Mouse (Mus musculus) liver, embryonic 16.5 days (tissue): ENCODE data around the gene Arxes1. TPM values are rescaled to one million over a fixed set of nuclear protein-coding genes. Genes with fewer than 3 reads are reported as not detected.
"Not testable (repeated sequence)": the region's sequence is repeated elsewhere in the genome, so short reads cannot be mapped to it uniquely, and the experiment has no call there.

Source experiments
- ATAC-seq: fragments of 200-750 bp; cut with Nextera tagmentation; 2 replicates; pipeline ENCODE4 v1.8.0; 2017; ENCODE audit warnings: low read depth, mild to moderate bottlenecking, moderate number of reproducible peaks, moderate library complexity
- H3K27ac ChIP-seq: fragments of 300-500 bp; sonication (generic); 2 replicates; pipeline ENCODE4 v1.5.1; 2014; ENCODE audit warnings: mild to moderate bottlenecking, low read length
- H3K27me3 ChIP-seq: fragments of 300-500 bp; sonication (generic); 2 replicates; pipeline ENCODE4 v1.6.1; 2014; ENCODE audit warnings: low read depth, low read length, mixed read lengths; ENCODE audit not compliant: control insufficient read depth, insufficient read depth
- H3K36me3 ChIP-seq: fragments of 300-500 bp; sonication (generic); 2 replicates; pipeline ENCODE4 v1.6.1; 2014; ENCODE audit warnings: mild to moderate bottlenecking; ENCODE audit not compliant: control insufficient read depth, insufficient read depth
- H3K4me1 ChIP-seq: fragments of 300-500 bp; sonication (generic); 2 replicates; pipeline ENCODE4 v1.6.1; 2014; ENCODE audit warnings: low read depth, low read length, mixed read lengths; ENCODE audit not compliant: control insufficient read depth
- H3K4me2 ChIP-seq: fragments of 300-500 bp; sonication (generic); 2 replicates; pipeline ENCODE4 v1.6.1; 2014; ENCODE audit warnings: low read depth, low read length, mixed read lengths
- H3K4me3 ChIP-seq: fragments of 300-500 bp; sonication (generic); 2 replicates; pipeline ENCODE4 v1.5.1; 2014; ENCODE audit warnings: low read depth, mild to moderate bottlenecking, low read length
- H3K9ac ChIP-seq: fragments of 300-500 bp; sonication (generic); 2 replicates; pipeline ENCODE4 v1.6.1; 2014; ENCODE audit warnings: low read depth, low read length
- H3K9me3 ChIP-seq: fragments of 300-500 bp; sonication (generic); replicated peaks from 2 replicates; pipeline ENCODE4 v1.6.1; 2016; ENCODE audit warnings: low read length; ENCODE audit not compliant: control insufficient read depth
- WGBS: fragments of 180-500 bp; shearing (Covaris S2); extraction: QIAGEN DNeasy Blood & Tissue Kit; methylation state at CpG from one replicate; pipeline ENCODE4 v1.1.7; 2014; ENCODE audit not compliant: insufficient replicate concordance; 5-methylcytosine and 5-hydroxymethylcytosine counted together
- polyA plus RNA-seq: library from polyadenylated mRNA; unstranded; fragments of >200 nt; fragmentation: Nextera tagmentation; extraction: Ambion mirVana; gene quantifications from 2 replicates; pipeline ENCODE4 v1.2.1, GENCODE M21; 2015

The Arxes1 gene
- 7.7 and 8.4 TPM in 2 replicates for polyA plus RNA-seq

DNA sequence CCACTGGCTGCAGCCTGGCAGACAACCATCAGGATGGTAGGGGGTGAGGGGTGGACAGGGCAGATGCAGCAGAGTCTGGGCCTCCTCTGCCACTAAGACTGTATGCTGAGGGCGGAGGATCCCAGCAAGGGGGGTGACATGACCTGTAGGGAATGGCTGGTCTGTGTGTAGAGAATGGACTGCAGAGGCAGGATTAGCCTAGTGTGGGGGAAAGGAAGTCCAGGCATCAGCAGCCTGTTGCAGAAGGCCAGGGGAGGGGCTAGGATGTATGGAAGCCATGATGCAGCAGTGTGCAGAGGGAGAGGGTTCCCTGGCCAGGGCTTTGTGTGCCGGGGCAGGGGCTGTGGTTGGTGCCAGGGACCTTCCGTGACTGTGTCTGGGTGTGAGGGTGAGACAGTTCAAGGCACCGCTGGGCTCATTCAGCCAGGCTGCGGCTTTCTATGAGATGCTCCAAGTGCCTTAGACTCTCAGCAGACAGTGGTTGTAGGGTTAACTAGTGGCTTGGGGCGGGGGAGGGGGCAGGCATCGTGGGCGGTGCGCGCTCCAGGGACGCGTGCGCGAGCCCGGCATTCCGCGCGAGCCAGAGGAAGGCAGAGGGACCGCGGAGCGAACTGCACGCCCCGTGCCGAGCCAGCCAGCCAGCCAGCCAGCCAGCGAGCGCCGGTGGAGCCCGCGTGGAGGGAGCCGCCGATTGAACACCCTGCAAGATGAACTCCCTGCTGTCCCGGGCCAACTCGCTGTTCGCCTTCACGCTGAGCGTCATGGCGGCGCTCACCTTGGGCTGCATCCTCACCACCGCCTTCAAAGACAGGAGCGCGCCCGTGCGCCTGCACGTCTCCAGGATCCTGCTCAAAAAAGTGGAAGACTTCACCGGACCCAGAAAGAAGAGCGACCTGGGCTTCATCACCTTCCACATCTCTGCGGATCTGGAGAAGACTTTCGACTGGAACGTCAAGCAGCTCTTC is at the start of gene Arxes1:
Arxes1 (plus strand) TSS at position 569 of the 965 bp plus-strand sequence.
- H3K9ac ChIP-seq, H3K36me3 ChIP-seq, H3K4me1 ChIP-seq, H3K27ac ChIP-seq, H3K9me3 ChIP-seq, H3K4me3 ChIP-seq, H3K27me3 ChIP-seq: not testable (repeated sequence)
- peak; percentile 78 for ATAC-seq
- 16% methylated on average over 14 of the region's 49 CpGs for WGBS
- peak within 1 kb of the TSS; percentile 20; the same call in 1 of the 2 replicates for H3K4me2 ChIP-seq

DNA sequence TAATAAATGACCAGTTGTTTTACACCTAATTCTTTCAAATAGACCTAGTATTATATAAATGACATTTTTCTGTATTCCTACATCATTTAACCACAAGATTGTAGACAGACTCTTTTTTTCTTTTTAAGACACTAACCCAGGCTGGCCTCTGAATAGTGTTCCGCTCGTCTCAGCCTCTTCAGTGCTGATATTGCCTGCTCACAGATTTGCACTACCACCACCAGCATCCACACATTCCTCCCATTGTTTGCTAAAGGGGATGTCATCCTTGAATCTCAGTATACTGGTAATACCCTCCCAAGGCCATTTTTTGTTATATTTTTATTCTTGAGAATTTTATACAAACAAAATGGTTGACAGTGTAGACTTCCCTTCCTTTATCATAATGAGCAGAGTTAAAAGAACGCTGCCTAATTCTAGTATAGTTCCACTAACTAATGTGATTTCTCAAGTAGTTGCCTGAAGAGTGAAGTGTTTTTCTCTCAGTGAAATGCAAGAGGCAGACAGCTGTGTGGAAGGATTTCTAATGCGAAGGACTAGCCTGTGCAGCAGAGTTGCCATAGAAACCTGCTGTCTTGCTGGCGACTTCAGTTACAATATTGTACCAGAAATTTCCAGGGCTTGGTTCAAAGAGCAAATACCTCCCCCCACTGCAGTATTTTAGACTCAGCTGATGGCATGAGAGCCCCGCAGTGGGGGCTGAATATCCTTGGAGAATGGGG is 48.5 kb upstream of the Arxes1 start:
- H3K4me2 ChIP-seq, result no peak overlapping the region
- WGBS, result 57% methylated on average over 6 of the region's 6 CpGs
- no peak for ATAC-seq
- H3K4me1 ChIP-seq, result no peaks in the 10 kb centered on the region
- no peaks in the 10 kb centered on the region for H3K27me3 ChIP-seq
- H3K27ac ChIP-seq, result no peak overlapping the region
- no peaks in the 10 kb centered on the region for H3K36me3 ChIP-seq
- H3K9ac ChIP-seq, result no peak overlapping the region
- H3K9me3 ChIP-seq, result no peaks in the 10 kb centered on the region
- H3K4me3 ChIP-seq, result no peak overlapping the region

DNA sequence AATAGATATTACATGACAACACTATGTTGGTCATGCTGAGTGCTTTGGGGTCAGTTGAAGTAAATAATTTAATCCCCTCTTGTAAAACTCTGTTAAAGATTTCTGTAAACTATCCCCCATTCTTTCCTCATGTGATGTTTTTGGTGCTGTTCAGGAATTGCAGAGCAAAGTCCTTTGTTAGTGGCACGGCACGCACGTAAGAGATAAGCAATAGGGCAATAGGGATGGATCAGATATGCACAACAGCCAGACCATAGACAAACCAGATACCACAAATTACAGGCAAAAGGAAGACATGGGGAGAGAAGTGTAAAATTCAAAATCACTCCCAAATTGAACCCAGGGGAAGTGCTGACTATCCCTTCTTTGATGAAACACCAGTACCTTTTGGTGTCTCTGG is 46.9 kb upstream of the Arxes1 start:
- Histone ChIP-seq H3K27ac (no peak overlapping the region), H3K9ac (no peak overlapping the region), H3K4me2 (no peak overlapping the region), H3K4me3 (no peak overlapping the region), H3K36me3 (no peaks in the 10 kb centered on the region), H3K9me3 (no peaks in the 10 kb centered on the region), H3K4me1 (no peaks in the 10 kb centered on the region), H3K27me3 (no peaks in the 10 kb centered on the region)
- 48% methylated on average over 3 of the region's 3 CpGs for WGBS
- no peak for ATAC-seq

DNA sequence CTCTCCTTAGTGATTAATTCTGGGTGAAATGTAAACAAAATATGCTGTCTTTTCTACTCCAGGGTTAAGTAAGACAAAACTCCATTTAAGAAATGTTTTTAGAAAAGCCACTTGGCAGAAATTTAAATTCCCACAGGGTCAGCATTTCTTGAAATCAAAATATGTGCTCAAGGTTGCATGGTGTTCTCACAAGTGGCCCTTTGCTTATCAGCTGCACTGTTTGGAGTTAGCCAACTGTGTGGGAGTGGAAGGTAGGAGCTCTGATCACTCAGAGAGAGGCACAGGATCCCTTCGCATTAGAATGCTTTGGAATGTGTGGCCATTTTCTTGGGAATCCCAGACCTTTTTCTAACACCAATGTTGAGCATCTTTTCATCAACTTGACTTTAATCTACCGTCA is 42.5 kb upstream of the Arxes1 start:
- no peaks in the 10 kb centered on the region for H3K36me3 ChIP-seq
- no peaks in the 10 kb centered on the region for H3K9me3 ChIP-seq
- no peaks in the 10 kb centered on the region for H3K4me1 ChIP-seq
- H3K4me2 ChIP-seq, result no peak overlapping the region
- H3K27me3 ChIP-seq, result no peaks in the 10 kb centered on the region
- no peak overlapping the region for H3K27ac ChIP-seq
- 63% methylated on average over 2 of the region's 2 CpGs for whole genome bisulfite sequencing
- no peak overlapping the region for H3K9ac ChIP-seq
- no peak for ATAC-seq
- no peak overlapping the region for H3K4me3 ChIP-seq

DNA sequence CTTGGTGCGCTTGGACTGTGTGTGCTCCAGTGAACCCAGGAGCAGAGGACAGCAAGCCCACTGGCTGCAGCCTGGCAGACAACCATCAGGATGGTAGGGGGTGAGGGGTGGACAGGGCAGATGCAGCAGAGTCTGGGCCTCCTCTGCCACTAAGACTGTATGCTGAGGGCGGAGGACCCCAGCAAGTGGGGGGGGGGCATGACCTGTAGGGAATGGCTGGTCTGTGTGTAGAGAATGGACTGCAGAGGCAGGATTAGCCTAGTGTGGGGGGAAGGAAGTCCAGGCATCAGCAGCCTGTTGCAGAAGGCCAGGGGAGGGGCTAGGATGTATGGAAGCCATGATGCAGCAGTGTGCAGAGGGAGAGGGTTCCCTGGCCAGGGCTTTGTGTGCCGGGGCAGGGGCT is 40.0 kb upstream of the Arxes1 start:
- not testable (repeated sequence) for H3K36me3 ChIP-seq, H3K4me2 ChIP-seq, H3K4me1 ChIP-seq, H3K9ac ChIP-seq, H3K27me3 ChIP-seq, H3K4me3 ChIP-seq, H3K9me3 ChIP-seq, H3K27ac ChIP-seq
- ATAC-seq, result peak; percentile 35; the same call in 1 of the 2 replicates
- WGBS, result 59% methylated on average over 2 of the region's 3 CpGs

DNA sequence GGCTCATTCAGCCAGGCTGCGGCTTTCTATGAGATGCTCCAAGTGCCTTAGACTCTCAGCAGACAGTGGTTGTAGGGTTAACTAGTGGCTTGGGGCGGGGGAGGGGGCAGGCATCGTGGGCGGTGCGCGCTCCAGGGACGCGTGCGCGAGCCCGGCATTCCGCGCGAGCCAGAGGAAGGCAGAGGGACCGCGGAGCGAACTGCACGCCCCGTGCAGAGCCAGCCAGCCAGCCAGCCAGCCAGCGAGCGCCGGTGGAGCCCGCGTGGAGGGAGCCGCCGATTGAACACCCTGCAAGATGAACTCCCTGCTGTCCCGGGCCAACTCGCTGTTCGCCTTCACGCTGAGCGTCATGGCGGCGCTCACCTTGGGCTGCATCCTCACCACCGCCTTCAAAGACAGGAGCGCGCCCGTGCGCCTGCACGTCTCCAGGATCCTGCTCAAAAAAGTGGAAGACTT is 39.5 kb upstream of the Arxes1 start, which contains the start of gene Arxes2:
Arxes2 (plus strand) TSS at position 161 of the 456 bp plus-strand sequence.
- H3K9ac ChIP-seq, H3K9me3 ChIP-seq, H3K4me3 ChIP-seq, H3K4me1 ChIP-seq, H3K36me3 ChIP-seq, H3K27ac ChIP-seq, H3K27me3 ChIP-seq: not testable (repeated sequence)
- peak within 1 kb of the TSS; percentile 8; the same call in 1 of the 2 replicates for H3K4me2 ChIP-seq
- WGBS, result 25% methylated on average over 11 of the region's 39 CpGs
- ATAC-seq, result peak; percentile 76

DNA sequence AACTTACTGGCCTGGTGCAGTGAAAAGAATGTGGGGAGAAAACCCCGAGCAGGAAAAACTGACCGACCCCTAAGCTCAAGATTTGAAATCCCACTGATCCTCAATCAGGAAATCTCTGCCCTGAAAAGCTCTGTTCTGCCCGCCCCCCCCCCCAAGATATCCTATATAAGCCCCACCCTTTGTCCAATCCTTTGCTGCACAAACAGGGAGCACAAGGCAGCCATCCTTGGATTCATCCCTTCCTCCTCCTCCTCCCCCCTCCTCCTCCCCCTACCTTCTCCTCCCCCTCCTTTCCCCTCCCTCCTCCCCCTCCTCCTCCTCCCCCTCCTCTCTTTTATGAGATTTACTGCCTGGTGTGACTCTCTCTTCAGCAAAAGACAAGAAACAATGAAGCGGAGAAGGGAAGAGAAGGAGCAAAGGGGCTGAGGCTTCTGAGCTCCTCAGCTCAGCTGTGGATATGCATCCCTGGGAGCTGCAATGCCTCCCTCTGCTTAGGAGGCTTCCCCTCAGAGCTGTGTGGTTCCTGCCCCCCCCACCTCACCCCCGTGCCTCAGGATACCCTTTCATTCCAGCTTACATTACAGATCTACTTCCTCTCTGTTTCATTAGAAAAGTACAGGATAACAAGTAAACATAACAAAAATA is 25.8 kb upstream of the Arxes1 start:
- no peaks in the 10 kb centered on the region for H3K27me3 ChIP-seq
- no peaks in the 10 kb centered on the region for H3K9me3 ChIP-seq
- no peak overlapping the region for H3K4me3 ChIP-seq
- no peak for ATAC-seq
- H3K27ac ChIP-seq, result no peak overlapping the region
- WGBS, result 27% methylated on average over 5 of the region's 5 CpGs
- no peak overlapping the region for H3K9ac ChIP-seq
- H3K4me2 ChIP-seq, result no peak overlapping the region
- no peaks in the 10 kb centered on the region for H3K36me3 ChIP-seq
- no peaks in the 10 kb centered on the region for H3K4me1 ChIP-seq

DNA sequence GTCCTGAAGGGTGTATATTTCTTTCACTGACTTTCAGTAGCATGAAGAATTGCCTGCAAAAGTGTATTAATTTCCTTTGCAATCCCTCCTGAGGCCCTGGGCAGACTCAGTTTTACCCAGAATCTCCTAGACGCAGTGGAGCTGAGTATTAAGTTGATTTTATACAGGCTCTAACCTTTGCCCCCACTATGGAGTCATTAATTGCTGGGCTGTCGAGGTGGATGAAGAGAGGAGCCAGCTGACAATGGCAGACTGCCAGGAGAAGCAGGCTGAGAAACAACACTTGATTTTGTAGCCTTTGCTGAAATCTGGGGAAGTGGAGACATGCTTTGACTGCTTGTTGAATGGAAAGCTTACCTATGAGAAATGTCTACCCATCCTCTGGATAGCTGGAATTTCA is 18.8 kb upstream of the Arxes1 start:
- no peaks in the 10 kb centered on the region for H3K27me3 ChIP-seq
- no peak for ATAC-seq
- no peak overlapping the region for H3K4me2 ChIP-seq
- H3K27ac ChIP-seq, result no peak overlapping the region
- H3K4me3 ChIP-seq, result no peak overlapping the region
- no peaks in the 10 kb centered on the region for H3K4me1 ChIP-seq
- H3K9ac ChIP-seq, result no peak overlapping the region
- no peaks in the 10 kb centered on the region for H3K36me3 ChIP-seq
- no peaks in the 10 kb centered on the region for H3K9me3 ChIP-seq
- WGBS, result 28% methylated on average over 2 of the region's 2 CpGs
